Mouse (Mus musculus) heart, postnatal 14 days (tissue): Measurements from ENCODE around the gene Sox1. TPM values are rescaled to one million over a fixed set of nuclear protein-coding genes. Genes with fewer than 3 reads are reported as not detected.

Experiments
- DNase-seq, 2 experiments: peaks; one replicate each; pipeline ENCODE4 v3.0.0; 2021 to 2022
- intact Hi-C: fragments of 180-260 bp; cut with DNase I; formaldehyde crosslinking; loops from one replicate; pipeline ENCODE4 v1.15.1; 2025
- total RNA-seq, 2 experiments: library from RNA; stranded (reverse); gene quantifications; 2 replicates each; pipeline ENCODE4 v1.2.3; 2021

Gene Sox1
- total RNA-seq, 2 experiments from 2014 or later, result not detected

DNA sequence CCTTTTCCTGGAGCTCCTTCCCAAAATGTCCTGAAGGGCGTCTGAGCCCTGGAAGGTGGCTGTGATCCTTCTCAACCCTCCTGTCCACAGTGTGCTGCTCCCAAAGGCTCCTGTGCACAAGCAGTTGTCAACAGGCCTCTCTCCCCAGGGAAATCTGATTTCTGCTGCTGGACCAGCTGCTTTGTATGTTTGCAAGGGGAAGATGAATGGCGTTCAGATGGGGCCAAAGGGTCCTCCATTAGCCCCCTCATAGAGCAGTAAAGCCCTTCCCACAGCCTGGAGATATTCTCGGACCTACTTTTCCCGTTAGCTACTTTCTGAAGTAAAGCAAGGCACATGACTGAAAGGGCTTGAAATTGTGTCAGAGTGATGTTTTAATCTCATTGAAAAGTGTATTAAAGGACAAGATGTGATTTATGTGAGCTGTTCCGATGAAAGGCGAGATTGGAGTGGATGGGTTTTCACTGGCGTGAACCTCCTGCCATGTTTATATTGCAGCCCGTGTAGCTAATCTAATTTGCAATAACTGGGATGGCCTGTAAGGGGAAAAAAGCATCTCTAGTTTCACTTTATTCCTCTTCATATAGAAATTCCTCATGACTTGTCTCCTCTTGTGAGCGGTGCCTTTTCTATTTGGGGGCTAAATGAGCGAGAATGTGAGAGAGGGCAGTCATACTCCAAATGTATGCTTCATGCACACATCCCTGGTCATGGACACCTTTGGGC lies 6.5 kb upstream of the Sox1 start:
- no peak for DNase-seq
- intact Hi-C loops, result loop anchor here (5.0 kb wide), 1 partner anchor 386 kb away; no protein-coding TSS in a partner anchor

DNA sequence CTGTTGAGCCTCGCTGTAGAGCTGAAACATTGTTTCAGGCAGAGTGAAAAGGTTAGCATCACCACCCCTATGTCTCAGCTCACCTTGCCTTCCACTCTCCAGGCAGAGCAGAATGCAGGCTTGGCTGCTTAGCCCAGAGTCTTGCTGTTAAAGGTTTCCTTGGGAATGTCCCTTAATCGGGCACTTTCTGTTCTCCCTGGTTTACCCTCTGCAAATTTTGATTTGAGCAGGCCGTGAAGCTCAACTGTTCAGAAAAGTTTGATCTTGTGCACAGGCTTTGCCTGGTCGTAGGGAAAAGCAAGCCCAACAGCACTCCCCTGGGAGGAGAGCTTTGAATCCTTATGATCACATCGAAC lies 6.0 kb upstream of the Sox1 start:
- peak in 1 of 2 experiments; percentile 1 for DNase-seq
- intact Hi-C loops, result loop anchor here (5.0 kb wide), 1 partner anchor 387 kb away; no protein-coding TSS in a partner anchor

DNA sequence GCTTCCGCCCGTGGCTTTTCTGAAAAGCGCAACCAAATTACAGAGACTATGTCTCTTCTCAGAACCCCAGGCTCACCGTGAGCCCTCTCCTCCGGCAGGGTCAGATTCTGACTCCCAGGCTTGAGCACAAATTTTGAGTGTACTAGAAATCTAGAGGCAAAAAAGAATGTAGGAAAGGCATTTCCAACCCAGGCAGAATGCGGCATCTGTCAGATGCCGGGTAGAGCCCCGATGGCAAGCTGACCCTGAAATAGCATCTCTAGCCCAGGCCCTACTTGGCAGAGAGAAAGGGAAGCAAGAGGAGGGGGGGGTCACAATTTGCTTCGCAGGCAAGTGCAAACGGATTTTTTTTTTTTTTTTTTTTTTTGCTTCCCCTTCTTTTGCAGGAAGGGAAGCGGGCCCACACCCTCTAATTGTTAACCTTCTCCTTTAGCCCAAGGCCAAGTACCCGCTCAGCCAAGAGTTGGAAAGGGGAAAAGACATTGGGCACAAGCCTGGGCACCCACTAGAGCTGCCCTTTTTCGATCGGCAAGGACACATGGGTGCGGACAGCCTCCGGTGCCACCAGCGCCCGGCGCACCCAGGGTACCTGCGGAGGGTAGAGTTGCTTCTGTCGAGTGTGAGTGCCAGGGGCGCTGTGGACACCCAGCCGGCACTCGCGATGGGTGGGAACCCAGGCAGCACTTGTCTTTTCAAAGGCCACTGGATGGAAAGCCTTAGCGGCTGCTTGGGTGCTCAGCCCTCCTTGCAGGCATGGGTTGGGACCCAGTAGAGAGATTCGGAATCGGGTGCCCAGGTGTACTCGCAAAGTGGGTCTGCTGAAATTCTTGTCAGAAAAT lies 5.1 kb upstream of the Sox1 start:
- no peak for DNase-seq
- intact Hi-C loops, result loop anchor here (5.0 to 10.0 kb wide), 2 partner anchors 285 to 388 kb away; partner anchors contain the start of gene Tubgcp3

DNA sequence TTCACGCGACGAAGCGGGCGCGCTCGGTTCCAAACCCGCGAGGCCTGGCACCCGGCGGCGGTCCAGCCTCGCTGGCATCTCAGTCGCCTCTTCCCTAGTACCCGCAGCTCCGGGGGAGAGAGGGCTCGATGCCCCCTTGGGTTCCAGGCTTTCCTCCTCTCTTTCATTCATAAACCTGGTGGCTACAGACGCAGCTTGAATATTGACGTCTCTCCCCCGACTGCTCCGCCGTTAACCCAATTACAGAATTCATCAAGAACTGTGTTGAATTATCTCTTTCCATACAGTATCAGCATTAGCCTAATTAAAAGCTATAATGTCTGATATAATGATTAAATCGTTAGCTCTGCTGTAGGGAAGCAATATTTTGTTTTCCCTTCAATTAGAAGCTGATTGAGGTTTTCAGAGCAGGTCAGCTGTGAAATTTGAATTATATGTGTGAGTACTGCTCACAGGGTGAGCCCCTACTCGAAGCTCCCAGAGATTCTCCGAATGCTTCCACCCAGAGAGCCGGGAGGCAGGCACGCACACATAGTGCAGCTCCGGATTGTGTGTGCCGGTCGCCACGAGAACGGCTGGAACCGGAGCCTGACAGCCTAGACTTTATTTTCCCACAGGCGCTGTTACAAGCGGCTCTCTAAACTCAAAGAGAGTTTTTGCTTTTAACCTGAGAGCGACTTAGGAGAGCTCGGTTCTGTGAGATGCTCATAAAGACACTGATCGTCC lies 4.3 kb upstream of the Sox1 start:
- intact Hi-C loops, result loop anchor here (10.0 kb wide), 1 partner anchor 284 kb away; the partner anchor contains the start of gene Tubgcp3
- DNase-seq, result peak in 1 of 2 experiments; percentile 6

DNA sequence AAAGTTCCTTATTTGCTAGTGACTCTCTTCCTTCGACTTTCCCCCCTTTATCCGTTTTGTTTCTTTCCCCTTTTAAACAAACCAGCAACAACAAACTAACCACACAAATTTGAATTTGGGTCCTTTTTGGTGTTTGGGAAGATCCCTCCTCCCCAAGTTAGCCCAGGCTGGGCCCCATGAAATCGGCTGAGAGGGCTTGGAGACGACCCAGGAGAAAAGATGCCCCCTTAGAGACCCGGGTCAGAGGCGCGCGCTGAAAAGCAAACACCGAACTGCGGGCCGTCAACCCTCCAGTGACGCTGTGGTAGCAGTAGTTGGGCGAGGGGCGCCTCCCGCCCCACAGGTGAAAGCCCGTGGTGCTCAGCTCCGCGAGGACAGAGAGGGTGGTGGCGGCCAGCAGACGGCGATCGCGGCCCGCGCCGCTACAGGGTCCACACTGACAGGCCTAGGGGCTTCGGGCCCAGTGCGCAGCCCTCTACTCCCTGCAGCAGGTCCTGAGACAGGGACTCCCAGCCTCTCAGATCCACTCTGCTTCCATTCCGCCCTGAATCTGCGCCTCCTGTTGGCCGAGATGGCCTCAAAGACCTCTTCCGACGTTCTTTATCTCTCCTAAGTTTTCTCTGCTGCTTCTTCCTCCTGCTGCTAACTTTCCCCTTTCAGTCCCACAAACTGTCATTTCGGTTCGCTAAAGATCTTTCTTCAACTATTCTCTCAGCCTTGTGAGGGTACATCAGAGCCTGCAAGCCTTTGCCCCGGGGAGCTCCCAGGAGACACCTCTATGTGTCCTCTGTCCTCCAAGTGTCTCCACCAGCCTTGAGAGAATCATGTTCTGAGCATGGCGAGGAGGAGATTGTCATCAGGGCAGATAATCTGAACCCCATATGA lies 3.5 kb upstream of the Sox1 start:
- DNase-seq, result peak in 1 of 2 experiments; percentile 12

DNA sequence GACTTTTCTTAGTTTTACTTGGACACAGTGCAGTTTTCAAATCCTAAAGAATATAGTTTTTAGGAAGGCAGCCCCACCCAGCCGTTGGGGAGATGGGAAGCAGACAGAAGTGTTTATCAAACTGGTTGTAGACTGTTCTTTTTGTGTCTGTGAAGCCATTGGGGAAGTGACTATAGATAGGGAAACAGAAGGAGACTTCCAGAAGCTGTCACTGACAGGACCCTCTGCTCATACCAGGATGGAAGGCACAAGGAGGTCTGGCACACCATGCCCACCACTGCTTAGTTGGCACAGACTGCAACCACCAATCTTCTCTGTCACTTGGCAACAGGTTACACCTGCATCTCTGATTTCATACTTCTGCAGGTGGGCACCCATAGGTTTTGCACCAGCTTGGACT lies 2.3 kb upstream of the Sox1 start:
- no peak for DNase-seq
- intact Hi-C loops, result loop anchor here (10.0 kb wide), 1 partner anchor 282 kb away; the partner anchor contains the start of gene Tubgcp3

More for the DNA sequence above, 3.5 kb upstream of the Sox1 start:
- intact Hi-C loops, result loop anchor here (10.0 kb wide), 1 partner anchor 283 kb away; the partner anchor contains the start of gene Tubgcp3

DNA sequence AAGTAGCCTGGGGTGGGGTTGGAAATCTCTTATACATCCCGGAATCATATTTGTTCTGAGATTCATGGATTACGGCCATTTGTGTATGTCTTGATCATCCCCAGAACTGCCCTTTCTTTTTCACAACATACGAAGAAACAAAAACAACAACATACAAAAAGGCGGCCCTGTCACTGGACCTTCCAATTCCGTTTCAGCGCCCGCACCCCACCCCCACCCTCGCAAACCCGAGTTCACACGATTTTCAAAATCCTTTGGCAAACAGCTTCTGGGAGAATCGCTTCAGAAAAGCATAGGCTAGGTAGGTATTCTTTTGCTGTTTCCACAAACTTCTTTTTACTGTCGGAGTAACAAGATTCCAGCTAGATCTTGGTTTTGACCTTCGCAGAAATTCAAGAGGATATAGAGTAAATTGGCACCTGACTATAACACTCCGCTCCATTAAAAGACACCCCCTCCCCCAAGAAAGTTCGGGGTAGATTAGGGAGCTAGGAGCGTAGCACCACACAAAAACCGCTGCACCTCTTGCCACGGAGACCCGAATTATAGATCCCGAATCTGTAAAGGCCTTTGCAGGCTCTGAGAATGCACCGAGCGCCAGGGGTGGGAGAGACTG lies 602 bp upstream of the Sox1 start:
- intact Hi-C loops, result loop anchor here (10.0 kb wide), 1 partner anchor 280 kb away; the partner anchor contains the start of gene Tubgcp3
- no peak for DNase-seq

DNA sequence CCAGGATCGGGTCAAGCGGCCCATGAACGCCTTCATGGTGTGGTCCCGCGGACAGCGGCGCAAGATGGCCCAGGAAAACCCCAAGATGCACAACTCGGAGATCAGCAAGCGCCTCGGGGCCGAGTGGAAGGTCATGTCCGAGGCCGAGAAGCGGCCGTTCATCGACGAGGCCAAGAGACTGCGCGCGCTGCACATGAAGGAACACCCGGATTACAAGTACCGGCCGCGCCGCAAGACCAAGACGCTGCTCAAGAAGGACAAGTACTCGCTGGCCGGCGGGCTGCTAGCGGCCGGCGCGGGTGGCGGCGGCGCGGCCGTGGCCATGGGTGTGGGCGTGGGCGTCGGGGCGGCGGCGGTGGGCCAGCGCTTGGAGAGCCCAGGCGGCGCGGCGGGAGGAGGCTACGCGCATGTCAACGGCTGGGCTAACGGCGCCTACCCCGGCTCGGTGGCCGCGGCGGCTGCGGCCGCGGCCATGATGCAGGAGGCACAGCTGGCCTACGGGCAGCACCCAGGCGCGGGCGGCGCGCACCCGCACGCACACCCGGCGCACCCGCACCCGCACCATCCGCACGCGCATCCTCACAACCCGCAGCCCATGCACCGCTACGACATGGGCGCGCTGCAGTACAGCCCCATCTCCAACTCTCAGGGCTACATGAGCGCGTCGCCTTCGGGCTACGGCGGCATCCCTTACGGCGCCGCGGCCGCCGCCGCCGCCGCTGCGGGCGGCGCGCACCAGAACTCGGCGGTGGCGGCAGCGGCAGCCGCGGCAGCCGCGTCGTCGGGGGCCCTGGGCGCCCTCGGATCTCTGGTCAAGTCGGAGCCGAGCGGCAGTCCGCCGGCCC lies 1.6 kb downstream of the Sox1 start:
- DNase-seq, result peak in 1 of 2 experiments; percentile 7
- intact Hi-C loops, result loop anchor here (10.0 kb wide), 1 partner anchor 278 kb away; the partner anchor contains the start of gene Tubgcp3

DNA sequence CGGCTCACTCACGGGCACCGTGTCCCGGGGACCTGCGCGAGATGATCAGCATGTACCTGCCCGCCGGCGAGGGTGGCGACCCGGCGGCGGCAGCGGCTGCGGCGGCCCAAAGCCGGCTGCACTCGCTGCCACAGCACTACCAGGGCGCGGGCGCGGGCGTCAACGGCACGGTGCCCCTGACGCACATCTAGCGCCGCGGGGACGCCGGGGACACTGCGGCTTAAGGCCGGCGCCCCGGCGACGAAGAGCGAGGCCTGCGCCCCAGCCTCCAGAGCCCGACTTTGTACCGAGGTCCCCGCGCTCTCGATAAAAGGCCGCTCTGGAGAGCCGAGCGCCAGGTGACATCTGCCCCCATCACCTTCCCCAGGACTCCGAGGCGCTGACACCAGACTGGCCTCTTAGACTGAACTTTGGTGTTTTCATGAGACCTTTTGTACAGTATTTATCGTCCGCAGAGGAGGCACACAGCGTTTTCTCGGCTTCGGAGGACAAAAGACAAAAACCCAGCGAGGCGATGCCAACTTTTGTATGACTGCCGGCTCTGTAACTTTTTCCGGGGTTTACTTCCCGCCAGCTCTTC lies 2.3 kb downstream of the Sox1 start:
- peak in 1 of 2 experiments; percentile 5 for DNase-seq
- intact Hi-C loops, result loop anchor here (10.0 kb wide), 1 partner anchor 277 kb away; the partner anchor contains the start of gene Tubgcp3

DNA sequence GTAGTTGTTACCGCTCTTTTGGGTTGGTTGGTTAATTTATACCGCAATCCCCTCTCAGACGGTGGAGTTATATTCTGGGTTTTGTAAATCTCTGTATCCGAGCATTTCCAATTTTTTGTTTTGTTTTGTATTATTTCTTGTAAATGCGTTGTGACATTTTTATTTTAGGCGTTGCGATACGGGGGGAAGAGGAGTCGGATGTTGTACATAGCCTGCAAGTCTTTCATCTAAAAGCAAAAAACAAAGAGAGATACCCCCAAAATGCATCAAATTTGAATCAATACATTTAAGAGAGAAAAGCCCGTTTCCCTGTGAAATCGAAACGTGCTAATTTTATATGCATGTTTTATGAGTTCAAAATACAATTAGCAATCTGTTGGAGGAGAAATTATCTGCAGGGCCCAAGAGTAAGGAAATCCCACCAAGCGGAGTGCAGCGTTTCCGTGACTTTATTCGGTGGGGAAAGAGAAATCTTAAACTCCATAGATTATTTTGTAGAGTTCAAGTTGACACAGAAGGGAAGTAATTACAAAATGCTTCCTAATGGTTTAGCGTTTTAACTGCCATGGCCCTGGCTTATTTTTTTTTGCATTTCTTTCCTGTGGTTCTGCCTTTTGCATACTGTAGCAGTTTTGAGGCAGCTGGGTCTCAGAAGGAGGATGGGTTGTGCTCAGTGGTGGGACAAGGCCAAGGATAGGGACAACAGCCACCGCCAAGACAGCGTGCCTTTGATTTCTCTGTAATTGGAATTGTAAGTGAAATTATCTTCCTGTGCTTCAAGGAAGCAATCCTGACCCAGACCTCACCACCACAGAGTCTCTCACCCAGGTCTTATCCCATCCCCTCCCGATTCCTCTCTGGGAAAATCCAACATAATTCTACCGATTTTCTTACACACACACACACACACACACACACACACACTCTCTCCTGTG lies 3.2 kb downstream of the Sox1 start:
- intact Hi-C loops, result loop anchor here (10.0 kb wide), 1 partner anchor 277 kb away; the partner anchor contains the start of gene Tubgcp3

DNA sequence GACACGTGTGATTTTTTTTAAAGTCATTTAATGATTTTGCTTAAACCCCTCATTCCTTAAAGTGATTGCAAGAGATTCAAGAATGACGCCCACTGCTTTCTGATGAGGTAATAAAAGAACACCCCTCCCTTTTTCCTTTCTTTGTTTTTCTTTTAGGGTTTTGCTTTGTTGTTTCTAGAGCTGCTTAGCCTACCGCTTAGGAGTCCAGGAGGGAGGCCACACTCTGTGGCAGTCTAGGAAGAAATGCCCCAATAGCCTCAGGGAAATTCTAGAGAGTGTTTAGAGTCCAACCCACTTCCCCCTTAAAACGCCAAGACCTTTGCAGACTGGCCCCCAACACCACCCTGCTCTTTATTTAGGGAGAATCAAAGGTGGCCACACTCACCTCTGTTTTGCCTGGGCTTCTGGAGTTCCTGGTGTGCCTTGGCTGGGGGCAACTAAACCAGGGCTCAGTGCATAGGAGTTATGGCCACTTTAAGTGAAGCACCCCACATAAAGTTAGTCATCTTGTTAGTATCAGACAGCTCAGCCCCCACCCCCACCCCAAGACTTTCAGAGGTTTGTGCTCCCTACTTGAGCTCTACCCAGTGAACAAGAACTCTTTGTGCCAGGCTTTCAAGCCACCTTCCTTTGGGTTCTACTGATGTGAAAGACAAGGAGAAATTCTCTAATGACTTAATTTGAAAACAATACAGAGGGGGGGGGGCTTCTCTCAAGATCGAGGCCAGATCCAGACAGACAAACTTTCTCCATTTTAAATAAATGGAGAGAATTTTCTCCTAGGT lies 4.5 kb downstream of the Sox1 start:
- DNase-seq, result no peak
- intact Hi-C loops, result loop anchor here (10.0 kb wide), 1 partner anchor 275 kb away; the partner anchor contains the start of gene Tubgcp3

More for the DNA sequence above, 3.2 kb downstream of the Sox1 start:
- DNase-seq, result no peak

DNA sequence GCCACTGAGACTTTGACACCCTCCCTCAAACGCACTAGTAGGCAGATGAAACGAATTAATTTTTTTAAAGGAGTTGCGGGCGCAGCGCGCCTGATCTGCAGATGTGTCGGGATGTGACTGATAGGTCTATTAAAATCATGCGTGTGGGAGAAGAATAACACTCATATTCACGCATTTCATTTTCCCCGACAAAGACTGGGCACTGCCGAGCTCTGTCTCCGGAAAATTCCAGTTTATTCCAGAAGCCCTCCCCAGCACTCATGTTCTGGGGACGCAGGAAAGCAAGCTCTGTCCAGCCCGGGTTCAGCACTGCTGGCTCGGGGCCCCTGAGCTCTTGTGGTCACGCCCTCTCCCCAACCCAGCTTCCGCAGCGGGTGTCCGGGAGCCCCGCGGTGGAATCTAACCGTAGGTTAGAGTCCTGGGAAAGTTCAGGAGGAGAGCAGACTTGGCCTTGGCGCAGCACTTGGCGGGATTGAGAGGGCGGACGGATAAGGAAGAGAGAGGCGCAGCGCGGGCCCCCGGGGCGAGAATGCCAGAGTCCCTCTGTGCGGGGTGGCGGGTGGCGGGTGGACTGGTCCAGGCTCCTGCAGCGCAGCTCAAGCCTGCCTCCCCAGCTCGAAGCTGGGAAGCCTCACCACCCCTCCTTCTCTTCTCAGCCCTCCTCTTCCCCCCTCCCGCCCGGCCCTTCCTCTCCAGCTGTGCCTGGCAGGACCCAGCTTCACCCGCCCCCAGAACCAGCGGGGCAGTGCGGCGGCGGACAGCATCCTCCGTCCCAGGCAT lies 5.7 kb downstream of the Sox1 start:
- DNase-seq, result peak in 1 of 2 experiments; percentile 7
- intact Hi-C loops, result no loop called here

DNA sequence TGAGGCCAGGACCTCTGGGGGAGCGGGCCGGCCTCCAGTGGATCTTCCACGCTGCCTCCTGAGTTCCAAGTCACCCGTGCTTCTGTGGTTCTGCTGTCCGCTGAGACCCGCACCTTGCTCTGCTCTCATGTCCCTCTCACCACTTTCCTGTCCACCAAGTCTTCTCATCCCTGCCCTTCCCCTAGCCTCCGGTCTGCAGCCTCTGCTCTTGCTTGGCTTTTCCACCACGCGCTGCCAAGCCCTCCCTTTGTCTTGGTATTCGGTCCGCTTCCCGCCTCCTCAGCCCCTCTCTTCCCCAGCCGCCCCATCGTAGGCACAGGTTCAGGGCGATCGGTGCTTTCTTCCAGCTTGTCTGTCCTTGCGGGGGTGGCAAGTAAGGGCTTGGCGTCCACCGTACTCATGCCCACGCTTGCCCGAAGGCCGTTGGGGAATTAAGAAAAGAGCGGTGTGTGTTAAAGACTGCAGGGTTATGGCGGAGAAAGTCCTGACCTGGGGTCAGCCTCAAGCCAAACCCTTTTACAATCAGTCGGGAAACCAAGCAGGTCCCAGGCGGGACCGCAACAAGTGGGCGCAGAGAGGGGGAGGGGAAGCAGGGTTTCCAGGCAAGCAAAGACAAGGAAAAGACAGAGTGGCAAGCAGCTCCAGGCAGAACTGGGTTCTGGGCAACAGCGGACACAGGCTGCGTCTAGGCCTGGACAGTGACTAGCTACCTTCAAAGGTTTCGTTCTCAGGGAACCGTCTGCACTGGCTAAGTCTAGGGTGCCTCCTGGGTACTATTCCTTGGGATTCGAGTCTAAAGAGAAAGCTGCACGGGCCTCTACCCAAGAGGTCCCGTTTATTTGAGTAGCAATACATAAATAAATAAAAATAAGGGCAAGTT lies 6.5 kb downstream of the Sox1 start:
- DNase-seq, result no peak
- intact Hi-C loops, result no loop called here

DNA sequence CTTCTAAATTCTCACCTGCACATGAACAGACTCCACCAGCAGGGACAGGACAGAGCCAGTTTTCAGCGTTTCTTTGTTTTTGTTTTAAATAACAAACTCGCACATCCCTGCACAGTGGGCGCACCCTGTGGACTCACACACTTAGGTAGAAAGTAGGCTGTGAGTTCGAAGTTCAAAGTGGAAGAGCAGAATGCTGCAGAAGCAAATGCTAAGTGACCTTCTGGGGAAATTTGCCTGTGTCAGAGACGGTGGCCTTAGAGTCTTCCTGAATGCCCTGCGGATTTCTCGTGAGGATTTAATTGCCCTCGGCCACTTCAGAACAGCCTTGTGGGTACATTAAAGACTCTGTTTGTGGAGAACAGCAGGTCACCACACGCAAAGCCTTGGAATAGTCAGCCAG lies 7.6 kb downstream of the Sox1 start:
- DNase-seq, result no peak
- intact Hi-C loops, result no loop called here
